Mouse (Mus musculus): ENCODE measurements at regions not wholly inside any gene's neighbourhood (a gene's known extent, or its start where the extent isn't known, plus 50 kb on each side); places are given as distances from the start of the nearest gene placed in this dataset.

- no peak for DNase-seq
Measured at GRCm38 (mm10) chr1:18849038-18849437, 253.8 kb upstream of the Tfap2d start.

DNA sequence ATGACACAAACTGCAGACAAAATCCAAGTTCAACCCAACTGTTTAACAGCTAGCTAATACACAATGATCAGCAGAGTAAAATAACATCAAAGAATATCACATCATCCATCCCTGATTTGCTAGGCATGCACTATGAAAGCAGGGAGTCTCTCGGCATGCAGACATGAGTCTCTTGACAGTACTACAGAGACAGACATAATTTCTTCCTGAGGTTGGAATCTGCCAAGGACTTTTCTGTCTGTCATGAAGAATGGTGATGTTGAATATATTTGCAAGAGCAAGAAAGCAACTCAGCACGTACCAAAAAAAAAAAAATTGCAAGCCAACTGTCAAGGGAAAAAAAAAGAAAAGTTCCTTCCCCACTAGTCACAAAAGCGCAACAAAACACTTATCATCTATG is 245.4 kb upstream of the Tfap2d start:
- DNase-seq, result no peak

DNA sequence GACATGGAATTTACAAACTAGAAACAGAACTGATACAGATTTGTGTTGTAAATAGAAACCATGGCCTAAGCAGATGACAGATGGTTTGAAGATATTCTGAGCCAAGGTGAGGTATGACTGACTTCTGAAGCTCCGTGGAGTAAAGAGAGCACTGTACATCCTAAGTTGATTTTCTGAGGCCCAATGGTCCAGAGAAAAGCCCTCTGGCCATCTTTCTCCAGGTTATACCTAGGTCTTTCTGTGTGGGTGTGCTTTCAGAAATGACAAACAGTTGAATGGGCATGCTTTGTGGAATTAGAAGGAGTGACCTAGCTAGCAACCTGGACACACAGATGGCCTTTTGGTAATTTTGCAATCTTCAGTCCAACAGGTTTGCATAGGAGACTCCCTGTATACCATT is 199.6 kb upstream of the Tfap2d start:
- DNase-seq, result no peak

GRCm38 (mm10) chr1:18903696-18904095 is 199.1 kb upstream of the Tfap2d start:
- no peak for DNase-seq

DNA sequence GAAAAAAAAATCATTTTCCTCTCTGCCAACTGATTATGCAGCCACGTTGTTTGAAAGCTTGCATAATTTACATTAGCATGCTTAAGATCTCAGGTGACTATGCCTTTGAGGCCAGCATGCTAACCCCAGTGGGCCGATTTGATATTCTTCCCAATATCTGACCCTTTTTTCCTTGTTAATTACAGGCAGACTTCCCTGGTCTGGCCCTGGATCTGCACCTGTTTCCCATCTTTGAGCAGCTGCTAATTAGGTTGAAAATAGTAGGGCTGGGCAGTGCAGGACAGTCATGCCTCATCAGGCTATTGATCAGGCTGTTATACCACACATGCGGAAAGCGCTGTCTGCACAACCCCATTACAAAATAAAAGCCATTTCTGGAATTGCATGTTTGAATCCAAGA is 191.2 kb upstream of the Tfap2d start:
- DNase-seq, result peak; percentile 82

GRCm38 (mm10) chr1:18956276-18956675 is 146.5 kb upstream of the Tfap2d start:
- no peak for DNase-seq

DNA sequence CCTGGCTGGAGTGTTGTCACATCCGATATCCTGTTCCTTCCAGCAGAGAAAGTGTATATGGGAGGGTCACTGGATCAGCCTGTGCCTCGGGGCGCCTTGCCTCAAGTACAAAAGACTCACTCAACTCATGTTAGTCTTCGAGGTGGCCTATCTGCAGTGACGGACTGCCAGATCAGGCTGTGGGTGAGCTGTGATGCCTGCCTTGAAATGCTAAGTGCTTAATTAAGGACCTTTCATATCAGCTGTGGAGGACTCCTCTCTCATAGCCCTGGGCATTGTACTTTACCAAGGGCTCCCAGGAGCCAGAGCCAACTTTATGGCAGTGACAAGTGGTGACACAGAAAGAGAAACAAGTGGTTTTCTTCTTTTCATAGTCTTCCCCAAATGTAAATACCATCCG is 145.8 kb upstream of the Tfap2d start:
- DNase-seq, result no peak

- DNase-seq, result peak; percentile 77
Measured at GRCm38 (mm10) chr1:18961464-18961863, 141.4 kb upstream of the Tfap2d start.

GRCm38 (mm10) chr1:18961889-18962288 is 140.9 kb upstream of the Tfap2d start:
- no peak for DNase-seq

GRCm38 (mm10) chr1:18968935-18969334 is 133.9 kb upstream of the Tfap2d start:
- DNase-seq, result peak; percentile 64

DNA sequence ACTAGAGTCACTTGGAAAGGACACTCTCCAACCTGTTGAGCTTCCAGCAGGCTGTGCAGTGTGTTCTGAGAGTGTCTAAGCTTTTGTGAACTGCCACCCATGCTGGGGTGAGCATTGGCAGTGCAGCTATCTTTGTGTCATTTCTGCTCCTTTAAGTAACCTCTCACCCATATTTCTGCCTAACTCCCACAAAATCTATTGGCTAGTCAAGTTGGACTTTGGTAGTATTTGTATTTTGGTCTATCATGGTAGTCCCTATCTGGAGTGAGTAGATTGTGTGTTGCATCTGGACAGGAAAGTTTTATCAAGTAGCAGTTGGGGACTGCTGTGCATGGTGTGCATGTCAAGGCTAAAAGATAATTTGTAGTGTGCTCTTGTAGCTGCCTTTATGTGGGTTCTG is 132.6 kb upstream of the Tfap2d start:
- peak; percentile 29 for DNase-seq

GRCm38 (mm10) chr1:18973826-18974620 is 128.8 kb upstream of the Tfap2d start:
- DNase-seq, result peak; percentile 24

DNA sequence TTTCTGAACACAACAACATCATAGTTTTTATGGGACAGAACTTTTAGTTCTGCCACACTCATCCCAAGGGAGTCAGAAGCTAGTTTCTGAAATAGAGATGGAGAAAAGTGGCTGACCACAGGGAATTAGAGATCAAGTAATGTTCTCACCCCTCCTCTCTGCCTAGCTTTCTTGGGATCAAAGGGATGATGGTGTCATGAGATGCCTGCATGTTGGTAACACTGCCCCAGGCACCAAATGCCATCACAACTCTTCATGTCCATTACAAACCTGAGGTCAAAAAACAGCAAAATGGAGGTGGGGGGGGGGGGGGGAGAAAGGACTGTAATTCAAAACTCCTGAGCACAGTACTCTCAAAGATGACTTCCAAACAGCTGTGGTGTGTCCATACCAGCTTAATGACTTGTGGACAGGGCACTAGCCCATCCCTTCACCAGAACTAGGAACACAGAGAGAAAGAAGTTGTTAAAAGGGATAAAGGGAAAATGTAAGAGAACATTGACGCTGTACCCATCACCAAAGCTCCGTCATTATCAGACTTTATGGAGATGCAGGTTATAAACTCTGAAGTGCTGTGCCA is 127.9 kb upstream of the Tfap2d start:
- DNase-seq, result peak; percentile 48

DNA sequence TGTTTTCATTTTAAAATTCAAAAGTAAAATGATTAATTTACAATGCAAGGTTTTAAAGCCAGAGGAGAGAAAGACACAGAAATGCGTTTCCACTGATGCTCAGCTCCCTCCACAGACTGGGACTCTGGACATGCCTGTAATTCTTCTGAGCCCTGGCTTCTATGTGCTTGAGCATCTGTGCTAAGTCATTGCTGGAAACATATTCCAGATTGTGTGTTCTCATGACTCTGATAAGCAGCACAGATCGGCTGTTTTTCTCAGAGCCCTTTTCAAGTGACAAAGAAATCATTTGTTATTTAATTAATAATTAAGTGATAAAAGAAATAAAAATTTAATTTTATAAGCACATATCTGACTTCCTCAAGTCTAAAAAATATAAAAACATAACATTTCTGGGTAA is 127.3 kb upstream of the Tfap2d start:
- DNase-seq, result no peak

GRCm38 (mm10) chr1:18976705-18977309 is 126.0 kb upstream of the Tfap2d start:
- DNase-seq, result no peak

DNA sequence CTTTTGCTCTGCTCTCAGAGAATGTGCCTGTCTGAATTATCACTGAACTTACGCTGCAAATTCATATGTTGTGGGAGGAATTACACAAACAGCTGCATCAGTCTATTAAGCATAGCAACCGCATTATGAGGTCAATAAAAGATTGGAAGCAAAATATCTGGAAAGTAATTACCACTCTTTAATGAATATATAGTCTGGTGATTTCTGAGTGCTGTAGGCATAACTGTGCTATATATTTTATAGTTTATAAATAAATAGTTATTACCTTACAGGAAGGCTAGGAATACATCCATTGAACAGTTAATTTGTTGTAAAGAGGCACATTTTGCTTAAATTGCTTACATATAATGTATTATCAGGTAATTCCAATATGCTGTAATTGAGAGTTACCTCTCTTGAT is 123.7 kb upstream of the Tfap2d start:
- DNase-seq, result no peak

DNA sequence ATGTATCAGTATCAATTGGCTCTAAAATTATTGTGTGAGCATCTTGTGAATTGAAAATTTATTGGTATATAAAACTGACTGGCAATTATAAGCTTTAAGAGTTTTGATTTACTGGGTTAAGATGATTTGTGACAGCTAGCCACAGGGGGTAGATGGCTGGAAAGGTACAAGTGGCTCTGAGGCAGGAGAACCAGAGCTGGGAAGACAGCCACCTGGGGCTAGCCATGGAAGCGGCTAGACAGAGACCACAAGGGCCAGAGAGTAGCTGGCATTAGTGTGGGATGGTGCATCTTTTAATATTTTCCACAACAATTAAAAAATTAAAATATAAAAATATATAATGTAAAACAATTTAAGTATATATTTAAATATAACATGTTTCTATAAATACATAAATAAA is 86.0 kb upstream of the Tfap2d start:
- DNase-seq, result no peak

Measured in heart, adult 11 months (tissue).